Mouse (Mus musculus) heart, postnatal 0 days (tissue): Measurements from ENCODE around the gene Cd72.

Experiments used
- CTCF ChIP-seq: IDR thresholded peaks from 2 replicates; pipeline ENCODE4 v1.5.1; 2016; ENCODE audit warnings: antibody characterized with exemption, control low read depth, low read depth
- EP300 ChIP-seq: IDR thresholded peaks from 2 replicates; pipeline ENCODE4 v1.6.1; 2016; ENCODE audit warnings: antibody characterized with exemption, low read depth

DNA sequence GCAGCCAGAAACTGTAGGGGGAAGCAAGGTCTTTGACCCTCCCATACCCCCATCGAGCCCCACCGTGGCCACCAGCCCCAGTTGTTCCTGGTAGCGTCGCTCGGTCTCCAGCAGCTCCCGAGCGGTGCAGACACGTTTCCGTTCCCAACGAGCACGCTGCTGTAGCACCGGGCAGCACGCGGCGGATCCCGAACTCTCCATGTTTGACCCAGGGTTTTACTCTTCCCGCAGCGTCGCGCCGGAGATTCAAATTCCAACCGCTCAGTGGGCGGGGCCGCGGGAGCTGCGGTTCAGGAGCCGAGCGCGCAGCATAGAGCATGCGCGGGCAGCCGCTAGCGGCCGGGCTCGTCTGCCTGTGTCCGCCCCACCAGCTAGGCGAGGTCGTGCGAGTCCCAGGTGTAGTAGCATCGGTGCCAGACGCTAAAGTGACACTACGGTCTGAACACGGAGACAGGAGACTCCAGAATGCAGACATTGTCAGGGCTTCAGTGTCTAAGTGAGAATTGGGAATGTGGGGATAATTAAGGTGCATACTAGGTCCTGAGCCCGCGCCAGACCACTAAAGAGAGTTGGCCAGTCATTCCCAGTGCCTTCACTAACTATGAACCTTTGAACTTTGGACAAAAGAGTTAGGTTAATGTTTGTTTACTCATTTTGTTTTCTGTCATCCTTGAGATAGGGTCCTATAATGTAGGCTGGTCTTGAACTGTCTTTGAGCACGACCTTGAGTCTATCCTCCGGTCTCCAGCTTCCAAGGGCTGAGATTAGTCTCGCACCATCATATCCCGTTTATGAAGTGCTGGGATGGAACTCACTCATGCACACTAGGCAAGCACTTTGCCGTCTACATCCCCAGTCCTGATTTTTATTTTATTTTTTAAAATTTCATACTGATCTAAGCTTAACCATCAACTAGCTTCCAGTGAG lies 45.2 kb upstream of the Cd72 start, which contains the start of gene Arhgef39:
- no peak for TF ChIP-seq EP300
- TF ChIP-seq CTCF, result no peak
